Mouse (Mus musculus) gastrocnemius, postnatal 4 days (tissue): ENCODE data around the gene Trim25. TPM values are rescaled to one million over a fixed set of nuclear protein-coding genes. Genes with fewer than 3 reads are reported as not detected.
"Not testable (repeated sequence)": the region's sequence is repeated elsewhere in the genome, so short reads cannot be mapped to it uniquely, and the experiment has no call there.

Experiments
- DNase-seq, 2 experiments: peaks; one replicate each; pipeline ENCODE4 v3.0.0; 2021 to 2022; ENCODE audit warnings: low spot score in 2 of 2, mixed read lengths in 2 of 2
- total RNA-seq, 2 experiments: library from RNA; stranded (reverse); gene quantifications; 2 replicates each; pipeline ENCODE4 v1.2.3; 2021

The Trim25 gene
- total RNA-seq, 2 experiments from 2014 or later: 27.9 to 32.3 TPM

DNA sequence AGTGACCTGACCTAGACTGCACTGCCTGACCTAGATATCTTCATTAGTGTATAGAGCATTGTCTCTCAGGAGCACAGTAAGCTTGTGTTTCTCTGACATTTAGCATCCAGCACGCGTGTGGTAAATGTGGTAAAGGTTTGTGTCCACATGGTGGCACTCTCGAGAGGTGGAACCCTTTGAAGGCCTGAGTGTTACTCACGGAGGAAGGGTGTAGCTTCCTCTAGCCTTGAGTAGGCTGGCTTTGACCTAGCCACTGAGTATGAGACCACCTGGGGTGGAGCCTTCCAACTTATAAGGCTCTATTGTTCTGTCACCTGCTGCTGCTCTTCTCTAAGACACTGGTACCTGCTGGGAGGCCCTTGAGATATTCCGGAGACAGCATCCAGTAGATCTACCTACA is 5.6 kb upstream of the Trim25 start:
- DNase-seq: peak in 1 of 2 experiments; percentile 37

DNA sequence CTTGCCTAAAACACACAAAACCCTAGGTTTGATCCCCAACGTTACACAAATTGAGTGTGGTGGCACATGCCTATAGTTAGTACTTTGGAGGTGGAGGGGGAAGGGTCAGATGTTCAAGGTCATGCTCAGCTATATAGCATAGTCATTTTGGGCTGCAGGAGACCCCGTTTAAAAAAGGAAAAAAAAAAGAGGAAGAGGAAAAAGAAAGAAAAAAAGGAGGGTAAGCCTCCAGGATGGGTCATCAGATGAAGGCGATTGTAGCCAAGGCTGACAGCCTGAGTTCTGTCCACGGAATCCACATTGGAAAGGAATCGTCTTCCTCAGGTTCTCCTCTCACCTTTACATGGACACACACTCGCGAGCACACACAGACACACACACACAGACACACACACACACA is 4.7 kb upstream of the Trim25 start:
- no peak for DNase-seq

DNA sequence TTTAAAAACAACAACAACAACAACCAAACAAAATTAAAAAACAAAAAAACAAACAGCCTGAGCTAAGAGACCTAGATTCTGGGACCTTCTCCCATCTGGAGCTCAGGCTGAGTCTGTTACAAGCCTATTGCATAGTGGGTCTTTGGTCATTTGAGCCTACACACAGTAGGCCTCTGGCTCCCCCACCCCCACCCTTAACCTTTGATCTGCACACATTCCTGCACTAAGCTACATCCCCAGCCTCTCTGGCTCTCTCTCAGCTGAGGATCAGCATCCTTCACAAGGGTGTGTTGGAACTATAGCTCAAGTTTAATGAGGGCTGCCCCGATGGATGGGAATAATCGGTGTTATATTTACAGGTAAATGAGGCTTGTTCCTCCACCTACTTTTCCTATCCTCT is 3.6 kb upstream of the Trim25 start:
- DNase-seq: no peak

DNA sequence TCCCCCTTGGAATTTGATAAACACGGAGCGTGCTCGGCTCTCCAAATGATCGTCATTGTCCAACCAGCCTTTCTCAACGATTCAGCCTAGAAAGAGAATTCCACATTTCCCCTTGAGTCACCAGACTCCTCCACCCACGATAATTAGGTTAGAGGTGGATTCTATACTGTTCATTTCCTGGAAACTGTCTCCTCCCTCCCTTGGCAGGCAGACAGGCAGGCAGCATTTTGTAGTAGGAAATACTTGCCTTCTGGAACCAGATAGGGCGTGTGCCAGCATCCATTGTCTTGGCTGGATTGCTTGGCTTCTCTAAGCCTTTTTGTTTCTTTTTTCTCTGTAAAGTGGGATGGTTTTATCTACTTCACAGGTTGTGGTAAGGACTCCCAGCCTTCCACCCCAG is 2.7 kb upstream of the Trim25 start:
- peak in 1 of 2 experiments; percentile 6 for DNase-seq

DNA sequence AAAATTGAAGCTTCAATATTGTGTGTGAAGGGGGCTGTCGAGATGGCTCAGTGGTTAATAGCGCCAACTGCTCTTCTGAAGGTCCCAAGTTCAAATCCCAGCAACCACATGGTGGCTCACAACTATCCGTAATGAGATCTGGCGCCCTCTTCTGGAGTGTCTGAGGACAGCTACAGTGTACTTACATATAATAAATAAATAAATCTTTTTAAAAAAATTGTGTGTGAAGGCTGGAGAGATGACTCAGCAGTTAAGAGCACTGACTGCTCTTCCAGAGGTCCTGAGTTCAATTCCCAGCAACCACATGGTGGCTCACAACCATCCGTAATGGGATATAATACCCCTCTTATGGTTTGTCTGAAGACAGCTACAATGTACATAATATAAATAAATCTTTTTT is 1.8 kb upstream of the Trim25 start:
- not testable (repeated sequence) for DNase-seq

DNA sequence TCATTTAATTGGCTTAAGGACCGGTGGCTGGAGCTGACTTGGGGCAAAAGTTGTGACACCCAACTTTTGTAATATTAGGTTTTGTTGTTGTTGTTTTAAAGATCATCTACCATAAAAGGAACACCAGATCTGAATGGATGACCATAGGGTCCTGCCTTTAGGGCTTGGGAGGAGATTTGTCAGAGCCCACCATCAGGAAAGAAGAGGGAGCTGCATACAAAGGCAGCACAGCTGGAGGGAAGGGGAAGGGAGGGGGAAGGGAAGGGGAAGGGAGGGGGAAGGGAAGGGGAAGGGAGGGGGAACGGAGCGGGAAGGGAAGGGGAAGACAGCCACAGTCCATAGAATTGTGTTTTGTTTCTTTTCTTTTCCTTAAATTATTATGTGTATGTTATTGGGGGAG is 770 bp upstream of the Trim25 start:
- no peak for DNase-seq

DNA sequence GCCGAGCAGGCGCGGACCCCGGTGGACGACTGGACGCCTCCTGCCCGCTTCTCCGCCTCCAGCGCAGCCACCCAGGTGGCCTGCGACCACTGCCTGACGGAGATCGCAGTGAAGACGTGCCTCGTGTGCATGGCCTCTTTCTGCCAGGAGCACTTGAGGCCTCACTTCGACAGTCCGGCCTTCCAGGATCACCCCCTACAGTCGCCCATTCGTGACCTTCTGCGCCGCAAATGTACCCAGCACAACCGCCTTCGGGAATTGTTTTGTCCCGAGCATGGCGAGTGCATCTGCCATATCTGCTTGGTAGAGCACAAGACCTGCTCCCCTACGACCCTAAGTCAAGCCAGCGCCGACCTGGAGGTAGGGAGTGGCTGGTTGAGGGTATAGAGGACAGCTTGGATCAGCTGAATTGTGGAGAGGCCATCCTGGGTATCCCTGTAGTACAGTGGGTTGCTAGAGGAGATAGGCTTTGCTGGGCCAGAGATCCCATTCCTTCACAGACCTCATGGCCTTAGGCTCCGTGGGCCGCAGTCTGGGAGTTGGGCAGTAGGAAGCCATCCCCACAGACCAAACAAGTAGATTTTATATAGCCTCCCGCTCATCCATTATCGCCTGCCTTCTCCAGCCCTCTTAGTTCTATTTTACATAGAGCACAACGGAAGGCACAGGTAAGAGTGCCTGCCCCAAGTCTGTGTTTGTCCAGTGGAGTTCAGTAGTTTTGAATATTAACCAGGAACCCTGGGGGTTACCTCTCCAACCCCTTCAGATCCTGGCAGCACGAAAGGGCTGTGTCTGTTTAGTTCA is 749 bp downstream of the Trim25 start:
- DNase-seq: peak in 1 of 2 experiments; percentile 41

DNA sequence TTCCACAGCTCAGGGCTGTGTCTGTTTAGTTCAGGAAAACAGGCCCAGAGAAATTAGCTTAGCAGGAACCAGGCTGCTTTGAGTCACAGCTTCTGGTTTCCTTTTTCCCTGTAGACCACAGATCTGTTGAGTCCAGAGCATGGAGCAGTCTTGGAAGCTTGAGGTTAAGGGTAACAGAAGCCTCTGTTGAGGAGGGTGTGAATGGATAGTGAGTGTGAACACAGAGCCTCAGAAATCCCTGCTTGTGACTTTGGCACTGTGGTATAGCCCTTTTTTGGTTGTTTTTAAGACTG is 1.3 kb downstream of the Trim25 start:
- DNase-seq: no peak

DNA sequence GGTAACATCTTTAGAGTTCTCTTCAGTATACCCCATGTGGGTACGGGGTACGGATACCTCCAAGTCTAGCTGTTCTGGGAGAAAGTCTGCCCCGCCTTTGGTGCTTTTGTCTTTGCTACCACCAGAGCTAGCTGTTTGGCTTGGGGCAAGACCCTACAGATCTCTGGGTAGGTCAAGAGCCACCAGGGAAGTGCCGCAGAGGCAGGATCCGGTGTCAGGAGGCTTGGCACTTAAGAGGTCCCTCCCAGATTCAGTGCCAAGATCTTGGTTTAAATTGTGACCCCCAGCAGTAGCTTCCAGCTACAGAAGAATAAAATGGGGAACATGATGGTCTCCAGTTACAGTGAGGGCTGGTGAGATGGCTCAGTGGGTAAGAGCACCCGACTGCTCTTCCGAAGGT is 2.4 kb downstream of the Trim25 start:
- DNase-seq: no peak

DNA sequence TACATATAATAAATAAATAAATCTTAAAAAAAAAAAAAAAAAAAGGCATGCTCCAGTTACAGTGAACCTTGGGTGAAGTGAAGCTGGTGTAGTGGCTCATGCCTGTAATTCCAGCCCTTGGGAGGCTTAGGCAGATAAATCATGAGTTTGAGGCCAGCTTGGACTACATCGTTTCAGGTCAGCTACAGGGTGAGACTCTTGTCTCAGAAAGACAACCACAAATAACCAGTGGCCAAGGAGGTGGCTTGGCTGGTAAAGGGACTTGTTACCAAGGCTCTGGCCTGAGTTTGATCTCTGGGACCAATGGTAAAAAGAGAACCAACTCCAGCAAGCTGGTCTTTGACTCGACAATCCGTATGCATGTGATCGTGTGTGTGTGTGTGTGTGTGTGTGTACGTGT is 2.9 kb downstream of the Trim25 start:
- no peak for DNase-seq

DNA sequence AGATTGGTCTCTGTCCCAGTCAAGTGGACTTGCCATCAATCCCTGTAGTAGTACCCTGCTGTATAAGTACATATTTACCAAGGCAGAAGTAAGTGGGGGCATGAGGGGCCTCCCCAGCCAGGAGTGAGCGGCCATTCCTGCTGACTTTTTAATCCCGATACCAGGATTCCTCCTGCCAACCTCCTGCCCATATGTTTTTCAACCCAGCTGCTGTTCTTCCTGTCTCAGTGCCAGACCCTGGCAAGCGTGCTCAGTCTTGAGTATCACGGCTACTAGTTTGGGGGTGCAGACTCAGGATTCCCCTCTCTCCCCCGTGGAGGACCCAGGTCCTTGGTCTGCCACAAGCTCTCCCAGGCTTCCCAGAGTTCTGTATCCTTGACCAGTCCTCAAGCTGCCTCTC is 3.4 kb downstream of the Trim25 start:
- DNase-seq: peak in 1 of 2 experiments; percentile 6

DNA sequence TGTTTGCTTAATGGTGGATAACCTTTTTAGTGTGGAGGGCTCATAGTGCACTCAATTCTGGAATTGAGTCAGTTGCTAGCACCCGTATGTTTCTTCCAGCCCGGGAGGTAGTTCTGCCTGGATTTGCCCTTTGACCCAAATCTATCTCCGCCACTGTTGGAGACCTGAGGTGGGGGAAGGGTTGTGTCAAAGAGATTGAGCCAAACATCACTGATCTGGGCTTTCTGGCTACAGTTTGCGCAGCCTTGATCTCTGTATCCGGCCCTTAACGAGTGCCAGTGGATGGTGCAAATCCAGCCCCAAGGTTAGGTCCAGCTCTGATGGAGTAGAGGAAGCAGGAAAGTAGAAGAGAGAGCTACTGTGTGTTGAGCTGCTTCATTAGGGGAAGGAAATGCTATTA is 3.9 kb downstream of the Trim25 start:
- DNase-seq: no peak

DNA sequence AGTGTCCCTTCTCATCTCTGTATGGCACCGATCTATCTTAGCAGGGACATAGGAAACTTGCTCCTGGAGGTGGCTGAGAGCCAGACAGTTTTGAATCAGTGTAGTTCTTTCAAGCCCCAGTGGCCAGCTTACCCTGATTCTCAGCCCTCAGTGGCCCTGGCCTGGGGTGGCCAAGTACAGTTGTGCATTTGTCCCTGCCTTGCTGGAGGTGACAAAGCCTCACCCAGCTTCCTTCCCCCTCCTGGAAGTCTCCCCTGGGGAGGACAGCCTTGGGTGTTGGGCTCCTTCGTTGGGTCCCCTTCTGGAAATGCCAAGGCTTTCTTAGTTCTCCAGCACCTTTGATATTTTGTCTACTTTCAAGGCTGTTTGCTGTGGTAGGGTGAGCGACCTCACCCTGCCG is 4.5 kb downstream of the Trim25 start:
- DNase-seq: no peak

DNA sequence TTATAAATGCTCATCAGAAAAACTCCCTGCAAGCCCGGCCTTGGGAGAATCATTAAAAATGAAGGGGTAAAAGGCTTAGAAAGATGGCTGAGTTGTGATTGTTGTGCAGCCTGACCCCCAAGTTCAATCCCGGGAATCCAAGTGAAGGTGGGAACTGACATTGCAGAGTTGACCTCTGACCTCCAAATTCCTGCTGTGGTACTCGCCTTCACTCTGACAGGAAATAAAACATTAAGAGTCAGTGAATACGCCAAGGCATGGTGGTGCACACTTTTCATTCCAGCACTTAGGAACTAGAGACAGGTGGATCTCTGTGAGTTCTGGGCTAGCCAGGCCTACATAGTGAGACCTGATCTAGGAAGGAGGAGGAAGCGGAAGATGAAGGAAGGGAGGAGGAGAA is 6.3 kb downstream of the Trim25 start:
- no peak for DNase-seq

DNA sequence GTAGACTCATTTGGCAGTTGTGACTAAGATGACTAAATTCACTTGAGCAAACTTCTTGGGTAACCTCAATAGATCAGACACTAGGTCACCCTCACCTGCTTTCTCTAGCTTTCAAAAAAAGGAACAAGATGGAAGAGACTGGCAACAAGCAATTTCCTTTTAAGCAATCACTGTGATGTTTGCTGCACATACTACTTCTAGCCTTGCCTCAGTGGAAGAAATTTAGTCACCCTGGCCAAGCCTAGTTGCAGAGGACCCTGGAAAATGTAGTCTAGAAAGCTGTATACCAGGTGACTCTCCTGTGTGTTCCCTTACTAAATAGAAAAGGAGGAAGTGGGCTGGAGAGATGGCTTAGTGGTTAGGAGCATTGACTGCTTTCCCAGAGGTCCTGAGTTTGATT is 7.2 kb downstream of the Trim25 start:
- no peak for DNase-seq

DNA sequence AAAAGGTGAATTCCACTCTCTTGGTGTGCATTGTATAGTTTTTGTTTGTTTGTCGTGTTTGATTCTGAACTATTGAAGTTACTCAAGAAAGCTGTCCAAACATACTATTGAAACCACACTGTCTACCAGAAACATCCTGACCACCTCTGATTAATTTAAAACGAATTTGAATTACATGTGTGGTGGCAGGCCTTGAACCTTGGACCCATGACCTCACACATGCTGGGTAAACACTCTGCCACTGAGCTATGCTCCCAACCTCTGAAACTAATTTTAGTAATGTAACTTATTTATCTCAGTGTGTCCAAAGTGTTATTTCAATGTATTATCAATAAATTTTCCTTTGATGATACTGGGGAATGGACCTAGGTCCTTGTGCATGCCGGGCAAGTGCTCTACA is 8.4 kb downstream of the Trim25 start:
- no peak for DNase-seq

DNA sequence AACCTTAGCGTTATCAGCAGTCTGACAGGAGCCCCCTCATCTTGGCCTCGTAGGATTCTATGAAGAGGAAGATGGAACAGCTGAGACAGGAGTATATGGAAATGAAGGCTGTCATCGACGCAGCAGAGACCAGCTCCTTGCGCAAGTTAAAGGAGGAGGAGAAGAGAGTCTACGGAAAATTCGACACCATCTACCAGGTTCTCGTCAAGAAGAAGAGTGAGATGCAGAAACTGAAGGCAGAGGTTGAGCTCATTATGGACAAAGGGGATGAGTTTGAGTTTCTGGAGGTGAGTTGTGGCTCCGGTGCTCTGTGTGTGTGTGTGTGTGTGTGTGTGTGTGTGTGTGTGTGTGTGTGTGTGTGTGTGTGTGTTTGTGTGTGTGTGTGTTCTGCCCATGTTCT is 9.9 kb downstream of the Trim25 start:
- DNase-seq: no peak

DNA sequence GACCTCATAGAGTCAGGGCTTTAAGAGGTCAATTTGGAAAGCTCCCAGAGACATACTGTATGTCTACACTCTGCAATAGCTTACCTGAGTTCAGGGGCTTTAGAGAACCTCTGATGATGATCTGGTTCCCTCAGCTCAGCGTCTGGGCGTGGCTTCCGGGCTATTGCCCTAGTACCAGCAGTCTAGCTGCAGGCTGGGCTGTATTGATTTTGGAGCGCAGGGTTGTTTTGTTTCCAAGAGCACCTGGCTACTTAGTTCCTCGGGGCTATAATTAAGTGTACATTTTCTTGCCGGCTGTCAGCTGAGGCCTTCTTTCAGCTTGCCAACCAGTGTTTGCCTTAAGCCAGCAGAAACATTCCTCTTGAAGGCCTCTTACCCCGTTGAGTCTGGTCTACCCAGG is 10.3 kb downstream of the Trim25 start:
- no peak for DNase-seq

DNA sequence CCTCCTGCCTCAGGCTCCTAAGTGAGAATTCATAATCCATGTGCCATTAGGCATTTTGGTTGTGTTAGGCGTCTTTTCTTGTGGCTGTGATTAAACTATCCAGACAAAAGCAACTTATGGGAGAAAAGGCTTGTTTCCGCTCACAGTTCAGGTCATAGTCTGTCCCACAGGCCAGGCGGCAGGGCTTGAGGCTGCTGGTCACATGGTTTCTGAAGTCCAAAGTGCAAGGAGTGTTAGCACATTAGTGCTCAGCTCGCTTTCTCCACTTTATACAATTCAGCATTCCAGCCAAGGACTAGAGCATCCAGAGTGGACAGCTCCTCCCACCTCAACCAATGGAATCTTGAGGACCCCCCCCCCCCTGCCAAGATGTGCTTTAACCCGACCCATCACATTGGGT is 13.1 kb downstream of the Trim25 start:
- no peak for DNase-seq

DNA sequence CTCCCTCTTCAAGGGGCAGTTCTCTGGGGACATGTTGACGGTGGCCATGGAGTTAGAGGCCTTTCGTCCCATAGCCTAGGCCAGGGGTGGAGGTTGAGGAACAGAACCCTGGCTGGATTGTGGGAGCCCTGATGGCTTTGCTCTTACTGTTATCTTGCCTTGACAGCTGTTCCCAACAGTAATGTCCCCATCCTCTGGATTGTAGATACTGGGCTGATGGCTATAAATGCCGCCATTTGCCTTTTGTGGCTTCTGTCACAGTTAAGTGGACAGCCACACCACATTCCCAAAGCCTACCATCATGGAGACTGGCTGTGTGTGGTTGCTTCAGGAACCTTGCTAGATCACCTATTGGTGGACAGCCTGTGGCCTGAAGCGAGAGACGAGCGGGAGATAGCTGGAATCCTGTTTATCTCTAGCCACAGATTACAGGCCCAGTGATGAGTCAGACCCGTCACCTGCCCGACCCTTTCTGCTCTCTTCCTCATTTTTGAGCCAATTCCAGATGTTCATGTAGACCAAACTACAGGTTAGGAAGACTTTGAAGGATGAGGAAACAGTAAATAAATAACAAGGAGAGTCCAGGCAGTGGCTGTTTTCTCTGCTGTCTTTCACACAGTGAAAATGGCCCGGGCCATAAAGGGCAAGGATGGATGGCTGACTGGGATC is 18.5 kb downstream of the Trim25 start:
- DNase-seq: no peak

DNA sequence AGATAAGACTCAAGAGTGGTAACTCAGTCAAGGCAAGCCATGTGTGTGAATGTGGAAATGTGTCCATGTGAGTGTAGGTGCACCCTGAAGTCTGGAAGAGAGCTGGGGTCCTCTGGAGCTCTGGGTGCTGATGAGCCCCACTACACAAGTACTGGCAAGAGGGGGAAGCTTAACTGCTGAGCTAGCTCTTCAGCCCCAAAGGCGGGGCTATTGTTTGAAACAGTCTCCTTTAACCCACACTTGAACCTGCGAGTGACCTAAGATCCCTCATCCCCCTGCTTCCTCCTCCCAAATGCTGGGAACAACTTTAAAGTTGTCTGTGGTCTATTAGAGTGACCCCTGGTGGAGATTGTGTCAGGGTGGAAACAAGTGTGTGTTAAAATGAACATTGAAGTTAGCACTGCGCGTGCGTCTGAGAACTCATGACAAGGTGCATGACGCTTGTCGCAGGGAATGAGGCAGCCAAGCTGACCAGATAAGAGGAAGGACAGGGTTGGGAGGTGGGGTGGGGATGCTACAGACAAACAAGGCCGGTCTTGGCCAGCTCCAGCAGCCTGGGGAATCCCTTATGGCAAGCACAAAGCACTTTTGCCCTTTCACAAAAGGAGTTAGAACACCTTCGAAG is 21.6 kb downstream of the Trim25 start:
- DNase-seq: no peak

DNA sequence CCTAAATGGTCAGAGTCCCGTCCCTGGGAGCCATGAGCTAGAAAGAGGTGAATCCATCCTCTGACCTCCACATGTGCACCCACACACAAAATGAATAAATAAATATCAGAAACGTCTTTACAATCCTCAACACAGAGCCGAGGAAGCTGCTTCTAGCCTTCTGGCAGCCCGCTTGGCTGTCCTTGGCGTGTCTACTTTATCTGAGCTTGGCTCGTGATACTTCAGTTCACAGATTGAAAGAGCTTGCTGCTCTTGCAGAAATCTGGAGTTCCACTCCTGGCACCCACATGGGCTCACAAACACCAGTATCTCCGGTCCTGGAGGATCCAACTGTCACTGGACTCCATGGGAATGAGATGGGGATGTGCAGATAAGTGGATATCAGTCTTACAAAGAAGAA is 22.5 kb downstream of the Trim25 start:
- no peak for DNase-seq
